Mouse (Mus musculus) neural tube, embryonic 14.5 days (tissue): ENCODE results near the gene Bcl2l11. TPM values are rescaled to one million over a fixed set of nuclear protein-coding genes. Genes with fewer than 3 reads are reported as not detected.

Experiments used
- ATAC-seq: fragments of 200-750 bp; cut with Nextera tagmentation; 2 replicates; pipeline ENCODE4 v1.8.0; 2017; ENCODE audit warnings: low read depth, mild to moderate bottlenecking, moderate TSS enrichment, moderate library complexity
- H3K27ac ChIP-seq: fragments of 300-500 bp; sonication (generic); 2 replicates; pipeline ENCODE4 v1.5.1; 2014; ENCODE audit warnings: low read depth, mild to moderate bottlenecking, control low read depth, low read length, moderate library complexity, mixed read lengths
- H3K27me3 ChIP-seq: fragments of 300-500 bp; sonication (generic); 2 replicates; pipeline ENCODE4 v1.6.1; 2014; ENCODE audit warnings: low read length; ENCODE audit not compliant: control insufficient read depth, insufficient read depth
- H3K36me3 ChIP-seq: fragments of 300-500 bp; sonication (generic); 2 replicates; pipeline ENCODE4 v1.6.1; 2014; ENCODE audit warnings: low read length, mixed read lengths; ENCODE audit not compliant: control insufficient read depth, insufficient read depth
- H3K4me1 ChIP-seq: fragments of 300-500 bp; sonication (generic); 2 replicates; pipeline ENCODE4 v1.6.1; 2014; ENCODE audit warnings: low read length; ENCODE audit not compliant: control insufficient read depth, insufficient read depth
- H3K4me2 ChIP-seq: fragments of 300-500 bp; sonication (generic); 2 replicates; pipeline ENCODE4 v1.6.1; 2014; ENCODE audit warnings: mild to moderate bottlenecking, low read depth, low read length, control low read depth
- H3K4me3 ChIP-seq: fragments of 300-500 bp; sonication (generic); 2 replicates; pipeline ENCODE4 v1.5.1; 2014; ENCODE audit warnings: low read depth, low read length, control low read depth, mixed read lengths
- H3K9ac ChIP-seq: fragments of 300-500 bp; sonication (generic); replicated peaks from 2 replicates; pipeline ENCODE4 v1.6.1; 2014; ENCODE audit warnings: low read depth, mild to moderate bottlenecking, control low read depth, low read length, mixed read lengths
- H3K9me3 ChIP-seq: fragments of 300-500 bp; sonication (generic); 2 replicates; pipeline ENCODE4 v1.6.1; 2016; ENCODE audit warnings: low read length; ENCODE audit not compliant: control insufficient read depth
- WGBS: fragments of 180-500 bp; shearing (Covaris S2); extraction: QIAGEN DNeasy Blood & Tissue Kit; methylation state at CpG from one replicate; pipeline ENCODE4 v1.1.7; 2014; 5-methylcytosine and 5-hydroxymethylcytosine counted together
- polyA plus RNA-seq: library from polyadenylated mRNA; unstranded; fragments of >200 nt; fragmentation: Nextera tagmentation; extraction: Ambion mirVana; gene quantifications from 2 replicates; pipeline ENCODE4 v1.2.1, GENCODE M21; 2014

The Bcl2l11 gene
- polyA plus RNA-seq, 1 experiment from 2014 or later = 11.5 TPM

DNA sequence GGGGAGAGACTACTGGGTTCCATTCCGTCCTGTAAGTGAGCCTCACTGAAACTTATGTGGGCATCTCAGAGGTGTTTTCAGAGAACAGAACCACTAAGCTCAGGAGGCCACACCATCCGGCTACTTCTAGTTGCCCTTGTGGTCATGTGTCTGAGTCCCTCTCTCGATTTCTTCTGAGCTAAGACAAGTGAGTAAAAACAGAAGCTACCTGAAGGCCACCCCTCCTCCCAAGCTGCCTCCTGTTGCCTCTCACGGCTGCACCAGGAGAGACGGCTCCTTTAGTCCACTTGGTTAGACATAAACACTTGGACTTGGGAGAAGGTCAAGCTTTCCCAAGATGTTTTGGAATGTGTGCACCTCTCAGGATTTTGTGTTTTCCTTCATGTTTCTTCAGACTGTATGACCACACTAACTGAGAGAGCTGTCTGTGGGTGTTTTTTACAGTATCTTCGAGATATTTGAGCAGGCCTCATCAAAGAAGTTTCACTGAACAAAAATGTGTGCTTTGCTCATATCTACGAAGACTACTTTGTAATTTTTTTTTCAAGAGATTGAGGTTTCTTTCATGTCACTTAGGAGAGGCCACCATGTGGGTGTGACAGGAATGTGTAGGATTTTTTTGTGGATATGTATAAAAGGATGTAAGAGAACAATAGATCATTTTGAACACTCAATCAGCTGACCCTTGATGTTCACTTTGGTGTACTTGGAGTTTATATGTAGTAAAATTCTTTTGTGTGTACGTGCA lies 37.9 kb upstream of the Bcl2l11 start:
- no peak for ATAC-seq
- H3K36me3 ChIP-seq = no peaks in the 10 kb centered on the region
- no peak overlapping the region for H3K27ac ChIP-seq
- H3K4me1 ChIP-seq = no peaks in the 10 kb centered on the region
- WGBS = 94% methylated on average over 8 of the region's 8 CpGs
- H3K9ac ChIP-seq = no peak overlapping the region
- no peaks in the 10 kb centered on the region for H3K9me3 ChIP-seq
- no peak overlapping the region for H3K4me2 ChIP-seq
- no peak overlapping the region for H3K4me3 ChIP-seq
- H3K27me3 ChIP-seq = no peaks in the 10 kb centered on the region

- no peaks in the 10 kb centered on the region for H3K27me3 ChIP-seq
- H3K9me3 ChIP-seq = no peaks in the 10 kb centered on the region
- no peaks in the 10 kb centered on the region for H3K4me1 ChIP-seq
- H3K27ac ChIP-seq = no peak overlapping the region
- H3K4me3 ChIP-seq = no peak overlapping the region
- WGBS = 91% methylated on average over 6 of the region's 6 CpGs
- no peaks in the 10 kb centered on the region for H3K36me3 ChIP-seq
- no peak for ATAC-seq
- H3K9ac ChIP-seq = no peak overlapping the region
- H3K4me2 ChIP-seq = no peak overlapping the region
These were observed 35.5 kb upstream of the Bcl2l11 start for GRCm38 (mm10) chr2:128090283-128090885.

GRCm38 (mm10) chr2:128091431-128092369 lies 34.1 kb upstream of the Bcl2l11 start:
- H3K27me3 ChIP-seq = no peaks in the 10 kb centered on the region
- H3K4me3 ChIP-seq = no peak overlapping the region
- H3K27ac ChIP-seq = no peak overlapping the region
- H3K4me1 ChIP-seq = no peaks in the 10 kb centered on the region
- no peaks in the 10 kb centered on the region for H3K36me3 ChIP-seq
- H3K4me2 ChIP-seq = no peak overlapping the region
- H3K9me3 ChIP-seq = no peaks in the 10 kb centered on the region
- H3K9ac ChIP-seq = no peak overlapping the region
- ATAC-seq = no peak
- WGBS = 49% methylated on average over 11 of the region's 11 CpGs

DNA sequence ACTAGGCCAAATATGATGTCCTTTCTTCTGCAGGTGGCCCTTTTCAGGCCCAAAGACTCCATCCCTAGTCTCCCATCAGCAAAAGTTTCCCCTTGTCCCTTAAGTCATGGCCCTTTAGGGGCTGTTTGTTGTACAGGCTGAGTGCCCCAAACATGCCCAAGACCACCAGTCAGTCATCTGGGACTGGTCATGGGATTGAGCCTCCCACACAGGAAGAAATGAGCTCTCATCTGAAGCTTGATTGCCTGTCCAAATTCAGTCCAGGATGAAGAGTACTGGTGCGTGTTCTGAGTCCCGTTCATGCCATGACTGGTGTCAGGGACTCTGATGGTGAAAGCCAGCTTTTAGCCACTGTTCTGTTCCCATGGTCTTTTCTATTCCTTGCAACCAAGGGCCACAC lies 33.4 kb upstream of the Bcl2l11 start:
- Histone ChIP-seq H3K4me2 (no peak overlapping the region), H3K4me1 (no peaks in the 10 kb centered on the region), H3K36me3 (no peaks in the 10 kb centered on the region), H3K9me3 (no peaks in the 10 kb centered on the region), H3K9ac (no peak overlapping the region), H3K27ac (no peak overlapping the region), H3K27me3 (no peaks in the 10 kb centered on the region), H3K4me3 (no peak overlapping the region)
- ATAC-seq = no peak
- 82% methylated on average over 2 of the region's 2 CpGs for WGBS

- H3K27me3 ChIP-seq = no peaks in the 10 kb centered on the region
These were observed 31.6 kb upstream of the Bcl2l11 start for GRCm38 (mm10) chr2:128094196-128094595.

DNA sequence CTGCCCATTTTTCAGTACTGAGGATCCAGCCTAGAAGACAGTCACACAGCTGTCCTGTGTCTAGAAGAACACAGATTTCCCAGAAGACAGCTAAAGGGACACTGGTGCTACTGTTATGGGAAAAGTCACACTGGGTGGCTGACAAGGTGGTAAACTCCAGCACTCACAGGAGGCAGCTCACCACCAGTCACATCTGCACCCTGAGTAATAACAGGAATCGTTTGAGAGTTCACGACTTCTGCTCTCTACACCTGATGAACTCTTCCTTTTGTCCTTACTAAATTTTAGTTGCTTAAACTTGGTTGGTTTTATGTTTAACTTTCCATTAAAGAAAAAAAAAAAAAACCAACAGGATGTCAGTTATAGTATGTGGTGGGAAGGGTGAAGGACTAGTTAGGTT lies 31.2 kb upstream of the Bcl2l11 start:
- H3K9me3 ChIP-seq = no peaks in the 10 kb centered on the region
- no peak overlapping the region for H3K9ac ChIP-seq
- 81% methylated on average over 2 of the region's 2 CpGs for WGBS
- H3K4me3 ChIP-seq = no peak overlapping the region
- 0 out of 2 replicates have a peak, but pooled peaks cover 3% of the 10 kb centered on the region for H3K4me1 ChIP-seq
- H3K4me2 ChIP-seq = no peak overlapping the region
- no peak for ATAC-seq
- H3K27me3 ChIP-seq = no peaks in the 10 kb centered on the region
- H3K36me3 ChIP-seq = no peaks in the 10 kb centered on the region
- H3K27ac ChIP-seq = no peak overlapping the region

More at GRCm38 (mm10) chr2:128094196-128094595, 31.6 kb upstream of the Bcl2l11 start:
- no peak for ATAC-seq
- Histone ChIP-seq H3K4me3 (no peak overlapping the region), H3K9me3 (no peaks in the 10 kb centered on the region), H3K9ac (no peak overlapping the region), H3K27ac (no peak overlapping the region), H3K4me2 (no peak overlapping the region), H3K4me1 (0 out of 2 replicates have a peak, but pooled peaks cover 3% of the 10 kb centered on the region), H3K36me3 (no peaks in the 10 kb centered on the region)
- WGBS = 80% methylated on average over 5 of the region's 5 CpGs

GRCm38 (mm10) chr2:128095270-128095669 lies 30.6 kb upstream of the Bcl2l11 start:
- no peak overlapping the region for H3K4me3 ChIP-seq
- H3K9me3 ChIP-seq = no peaks in the 10 kb centered on the region
- no peak overlapping the region for H3K4me2 ChIP-seq
- WGBS = 10% methylated on average over 1 of the region's 1 CpGs
- no peak overlapping the region for H3K27ac ChIP-seq
- H3K27me3 ChIP-seq = no peaks in the 10 kb centered on the region
- H3K36me3 ChIP-seq = no peaks in the 10 kb centered on the region
- 0 out of 2 replicates have a peak, but pooled peaks cover 3% of the 10 kb centered on the region for H3K4me1 ChIP-seq
- ATAC-seq = no peak
- H3K9ac ChIP-seq = no peak overlapping the region

DNA sequence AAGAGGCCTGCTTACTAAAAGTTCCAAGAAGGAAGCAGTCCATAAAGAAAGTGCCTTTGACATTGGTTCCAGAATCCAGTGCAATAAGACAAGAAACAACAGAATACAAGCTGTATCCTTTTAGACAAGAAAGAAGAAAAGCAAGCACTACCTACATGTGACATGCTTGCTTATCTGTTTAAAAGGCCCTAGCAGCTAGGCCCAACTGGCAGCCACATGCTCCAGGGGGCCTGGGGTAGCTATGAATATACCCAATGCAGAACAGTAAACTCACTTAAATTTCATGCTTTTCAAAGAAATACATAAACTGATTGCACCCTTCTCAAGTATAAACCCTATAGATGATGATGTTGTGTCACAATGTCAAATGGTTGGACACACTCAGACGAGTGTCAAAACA lies 29.8 kb upstream of the Bcl2l11 start:
- Histone ChIP-seq H3K9me3 (no peaks in the 10 kb centered on the region), H3K9ac (no peak overlapping the region), H3K4me1 (0 out of 2 replicates have a peak, but pooled peaks cover 3% of the 10 kb centered on the region), H3K4me3 (no peak overlapping the region), H3K36me3 (no peaks in the 10 kb centered on the region), H3K4me2 (no peak overlapping the region), H3K27me3 (no peaks in the 10 kb centered on the region), H3K27ac (no peak overlapping the region)
- ATAC-seq = no peak
- WGBS = 86% methylated on average over 1 of the region's 1 CpGs
